Mouse (Mus musculus): ENCODE measurements around the gene Sema4c.

- TF ChIP-seq SRF (IDR thresholded peaks at IDR 0.05; ENCODE audit: control insufficient read depth, insufficient read length, low read depth) (no peak), POLR2AphosphoS2 (IDR thresholded peaks at IDR 0.05; ENCODE audit: insufficient read length, low read depth) (no peak), REST (IDR thresholded peaks at IDR 0.05; ENCODE audit: insufficient read depth, insufficient read length) (no peak), MAX (IDR thresholded peaks at IDR 0.05; ENCODE audit: low read depth) (no peak), POLR2A (IDR thresholded peaks at IDR 0.05; ENCODE audit: insufficient read length, low read depth) (no peak), MYOD1 (IDR thresholded peaks at IDR 0.05; ENCODE audit: control insufficient read depth in 1 of 3, insufficient read length in 2 of 3, low read depth in 2 of 3) (peak in 1 of 3 experiments; percentile 7), TCF12 (IDR thresholded peaks at IDR 0.05; ENCODE audit: insufficient read depth, poor library complexity, severe bottlenecking) (no peak)
Observed at GRCm38 (mm10) chr1:36583408-36584116, 25.4 kb upstream of the Sema4c start.

All from myocyte (in vitro differentiated cells).